Mouse (Mus musculus) megakaryocyte, embryonic 14.5 days (primary cell): ENCODE measurements at regions not wholly inside any gene's neighbourhood (a gene's known extent, or its start where the extent isn't known, plus 50 kb on each side); places are given as distances from the start of the nearest gene placed in this dataset.

ENCODE experiments used
- H3K27me3 ChIP-seq: replicated peaks from 2 replicates; pipeline ENCODE3; 2012; ENCODE audit warnings: inconsistent platforms
- H3K36me3 ChIP-seq: replicated peaks from 2 replicates; pipeline ENCODE3; 2012; ENCODE audit warnings: low read length, inconsistent platforms, mixed read lengths
- H3K4me1 ChIP-seq: 2 replicates; pipeline ENCODE4 v1.6.1; 2012; ENCODE audit warnings: inconsistent platforms
- H3K4me3 ChIP-seq: replicated peaks from 2 replicates; pipeline ENCODE3; 2012; ENCODE audit warnings: moderate library complexity, mild to moderate bottlenecking, inconsistent platforms
- H3K9me3 ChIP-seq: 2 replicates; pipeline ENCODE4 v1.6.1; 2012; ENCODE audit warnings: inconsistent platforms
- FLI1 ChIP-seq: IDR thresholded peaks from 2 replicates; pipeline ENCODE4 v1.6.1; 2012; ENCODE audit warnings: low read length, inconsistent platforms, mixed read lengths
- GATA1 ChIP-seq: IDR thresholded peaks from 3 replicates; pipeline ENCODE4 v1.6.1; 2012; ENCODE audit warnings: mixed read lengths, low read length, inconsistent platforms, borderline replicate concordance

DNA sequence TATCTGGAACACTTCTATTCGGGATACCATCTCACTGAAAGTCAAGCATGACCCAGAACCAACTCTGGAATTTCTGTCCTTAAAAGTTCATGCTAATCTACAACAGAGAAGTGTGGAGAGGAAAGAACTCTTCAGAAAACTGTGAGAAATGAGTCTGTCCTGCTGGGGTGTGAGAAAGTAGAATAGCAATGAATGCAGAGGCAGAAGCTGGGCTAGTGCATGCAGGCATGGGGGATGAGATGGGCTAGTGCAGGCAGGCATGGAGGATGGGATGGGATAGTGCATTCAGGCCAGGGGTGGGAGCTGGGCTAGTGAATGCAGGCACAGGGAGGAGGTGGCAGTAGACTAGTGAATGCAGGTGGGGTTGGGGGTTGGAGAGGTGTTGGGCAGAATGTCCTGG, 424.8 kb downstream of the Pdcd6ip start:
- H3K27me3 ChIP-seq = no peaks in the 10 kb centered on the region
- H3K9me3 ChIP-seq = peaks cover 45% of the 10 kb centered on the region
- H3K4me1 ChIP-seq = no peaks in the 10 kb centered on the region
- TF ChIP-seq FLI1 = no peak
- TF ChIP-seq GATA1 = no peak
- H3K4me3 ChIP-seq = peak overlapping the region; percentile 62
- H3K36me3 ChIP-seq = no peaks in the 10 kb centered on the region

GRCm38 (mm10) chr9:113270595-113270994, 437.5 kb downstream of the Pdcd6ip start:
- Histone ChIP-seq H3K9me3 (peaks cover 51% of the 10 kb centered on the region), H3K27me3 (no peaks in the 10 kb centered on the region), H3K36me3 (no peaks in the 10 kb centered on the region), H3K4me1 (no peaks in the 10 kb centered on the region), H3K4me3 (no peak overlapping the region)
- TF ChIP-seq GATA1 = no peak
- no peak for TF ChIP-seq FLI1

- no peak for TF ChIP-seq FLI1
- TF ChIP-seq GATA1 = no peak
- no peaks in the 10 kb centered on the region for H3K4me1 ChIP-seq
- no peaks in the 10 kb centered on the region for H3K36me3 ChIP-seq
- no peaks in the 10 kb centered on the region for H3K27me3 ChIP-seq
- no peak overlapping the region for H3K4me3 ChIP-seq
- H3K9me3 ChIP-seq = peaks cover 67% of the 10 kb centered on the region
Observed at GRCm38 (mm10) chr9:113267696-113268095, 440.4 kb downstream of the Pdcd6ip start.

- no peaks in the 10 kb centered on the region for H3K36me3 ChIP-seq
- H3K9me3 ChIP-seq = peaks cover 55% of the 10 kb centered on the region
- H3K4me3 ChIP-seq = no peak overlapping the region
- no peaks in the 10 kb centered on the region for H3K27me3 ChIP-seq
- H3K4me1 ChIP-seq = no peaks in the 10 kb centered on the region
- TF ChIP-seq GATA1 = no peak
- no peak for TF ChIP-seq FLI1
Observed at GRCm38 (mm10) chr9:113263636-113264035, 444.4 kb downstream of the Pdcd6ip start.

DNA sequence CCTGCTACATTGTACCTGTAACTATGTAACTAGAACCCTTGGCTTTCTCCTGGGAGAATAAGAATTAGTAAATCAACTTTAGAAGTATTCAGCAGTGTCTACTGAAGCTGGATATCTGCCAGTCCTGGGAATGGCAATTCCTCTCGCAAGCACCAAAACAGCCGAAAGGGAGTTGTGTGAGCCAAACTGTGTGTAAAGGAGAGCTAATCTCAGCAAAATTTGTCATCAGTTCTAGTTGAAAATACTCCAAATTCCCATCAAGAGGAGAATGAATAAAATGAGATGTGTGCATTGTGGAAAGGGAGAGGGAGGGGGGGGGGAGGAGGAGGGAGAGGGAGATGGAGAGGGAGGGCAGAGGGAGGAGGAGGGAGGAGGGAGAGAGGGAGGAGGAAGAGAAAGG, 447.8 kb downstream of the Pdcd6ip start:
- Histone ChIP-seq H3K36me3 (no peaks in the 10 kb centered on the region), H3K4me3 (no peak overlapping the region), H3K9me3 (peaks cover 64% of the 10 kb centered on the region), H3K27me3 (no peaks in the 10 kb centered on the region), H3K4me1 (no peaks in the 10 kb centered on the region)
- TF ChIP-seq FLI1 (no peak), GATA1 (no peak)

GRCm38 (mm10) chr9:113258556-113258955, 449.5 kb downstream of the Pdcd6ip start:
- no peaks in the 10 kb centered on the region for H3K36me3 ChIP-seq
- no peak overlapping the region for H3K4me3 ChIP-seq
- no peaks in the 10 kb centered on the region for H3K27me3 ChIP-seq
- no peak for TF ChIP-seq GATA1
- no peak for TF ChIP-seq FLI1
- no peaks in the 10 kb centered on the region for H3K4me1 ChIP-seq
- H3K9me3 ChIP-seq = peaks cover 54% of the 10 kb centered on the region

- peaks cover 49% of the 10 kb centered on the region for H3K9me3 ChIP-seq
- no peaks in the 10 kb centered on the region for H3K36me3 ChIP-seq
- H3K27me3 ChIP-seq = no peaks in the 10 kb centered on the region
- H3K4me1 ChIP-seq = no peaks in the 10 kb centered on the region
- TF ChIP-seq FLI1 (no peak), GATA1 (no peak)
- H3K4me3 ChIP-seq = no peak overlapping the region
Observed at GRCm38 (mm10) chr9:113248703-113249274, 459.3 kb downstream of the Pdcd6ip start.

- no peaks in the 10 kb centered on the region for H3K4me1 ChIP-seq
- no peak overlapping the region for H3K4me3 ChIP-seq
- H3K9me3 ChIP-seq = peaks cover 57% of the 10 kb centered on the region
- TF ChIP-seq GATA1 (no peak), FLI1 (no peak)
- H3K27me3 ChIP-seq = no peaks in the 10 kb centered on the region
- H3K36me3 ChIP-seq = no peaks in the 10 kb centered on the region
Observed at GRCm38 (mm10) chr9:113247950-113248349, 460.1 kb downstream of the Pdcd6ip start.

DNA sequence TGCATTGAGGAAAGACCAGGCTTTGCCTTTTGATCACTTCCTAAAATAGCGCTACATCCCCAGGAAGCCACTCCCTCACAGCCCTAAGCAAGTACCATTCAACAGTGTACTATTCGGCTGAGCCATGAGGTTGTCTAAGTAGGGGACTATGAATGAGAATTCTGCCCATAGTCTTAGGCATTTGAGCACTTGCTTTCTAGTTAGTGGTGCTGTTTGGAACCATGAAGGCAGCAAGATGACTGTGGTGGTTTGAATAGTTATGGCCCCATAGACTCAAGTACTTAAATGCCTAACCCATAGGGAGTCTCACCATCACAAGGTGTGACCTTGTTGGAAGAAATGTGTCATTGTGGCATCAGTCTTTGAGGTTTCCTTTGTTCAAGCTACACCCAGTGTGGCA, 464.2 kb downstream of the Pdcd6ip start:
- no peak for TF ChIP-seq GATA1
- TF ChIP-seq FLI1 = no peak
- no peak overlapping the region for H3K4me3 ChIP-seq
- peaks cover 51% of the 10 kb centered on the region for H3K9me3 ChIP-seq
- H3K36me3 ChIP-seq = no peaks in the 10 kb centered on the region
- no peaks in the 10 kb centered on the region for H3K4me1 ChIP-seq
- H3K27me3 ChIP-seq = no peaks in the 10 kb centered on the region

GRCm38 (mm10) chr9:113233370-113233769, 474.7 kb downstream of the Pdcd6ip start:
- Histone ChIP-seq H3K4me1 (no peaks in the 10 kb centered on the region), H3K27me3 (no peaks in the 10 kb centered on the region), H3K36me3 (no peaks in the 10 kb centered on the region), H3K9me3 (peaks cover 20% of the 10 kb centered on the region), H3K4me3 (no peak overlapping the region)
- TF ChIP-seq FLI1 (no peak), GATA1 (no peak)

GRCm38 (mm10) chr9:113229391-113229790, 478.7 kb downstream of the Pdcd6ip start:
- no peak for TF ChIP-seq GATA1
- no peak for TF ChIP-seq FLI1
- no peaks in the 10 kb centered on the region for H3K36me3 ChIP-seq
- peaks cover 28% of the 10 kb centered on the region for H3K9me3 ChIP-seq
- no peaks in the 10 kb centered on the region for H3K4me1 ChIP-seq
- no peaks in the 10 kb centered on the region for H3K27me3 ChIP-seq
- H3K4me3 ChIP-seq = no peak overlapping the region
